Mouse (Mus musculus) intestine, postnatal 0 days (tissue): ENCODE results near the gene 5730522E02Rik. TPM values are rescaled to one million over a fixed set of nuclear protein-coding genes. Genes with fewer than 3 reads are reported as not detected.

Experiments
- ATAC-seq: fragments of 200-750 bp; cut with Nextera tagmentation; 2 replicates; pipeline ENCODE4 v1.8.0; 2017; ENCODE audit warnings: mild to moderate bottlenecking, moderate TSS enrichment, moderate library complexity
- H3K27ac ChIP-seq: fragments of 300-500 bp; sonication (generic); 2 replicates; pipeline ENCODE4 v1.5.1; 2014; ENCODE audit warnings: mild to moderate bottlenecking, low read depth, low read length, moderate library complexity
- H3K27me3 ChIP-seq: fragments of 300-500 bp; sonication (generic); replicated peaks from 2 replicates; pipeline ENCODE4 v1.6.1; 2014; ENCODE audit warnings: low read length, mixed read lengths; ENCODE audit not compliant: control insufficient read depth, insufficient read depth
- H3K36me3 ChIP-seq: fragments of 300-500 bp; sonication (generic); 2 replicates; pipeline ENCODE4 v1.6.1; 2014; ENCODE audit warnings: mild to moderate bottlenecking, moderate library complexity; ENCODE audit not compliant: control insufficient read depth, insufficient read depth
- H3K4me1 ChIP-seq: fragments of 300-500 bp; sonication (generic); replicated peaks from 2 replicates; pipeline ENCODE4 v1.6.1; 2014; ENCODE audit warnings: antibody characterized with exemption, low read length, mixed read lengths; ENCODE audit not compliant: control insufficient read depth, insufficient read depth
- H3K4me2 ChIP-seq: fragments of 300-500 bp; sonication (generic); replicated peaks from 2 replicates; pipeline ENCODE4 v1.6.1; 2014; ENCODE audit warnings: low read depth, mild to moderate bottlenecking, moderate library complexity
- H3K4me3 ChIP-seq: fragments of 300-500 bp; sonication (generic); 2 replicates; pipeline ENCODE4 v1.5.1; 2014; ENCODE audit warnings: low read depth, low read length
- H3K9ac ChIP-seq: fragments of 300-500 bp; sonication (generic); 2 replicates; pipeline ENCODE4 v1.6.1; 2014; ENCODE audit warnings: mild to moderate bottlenecking, low read depth, low read length
- H3K9me3 ChIP-seq: fragments of 300-500 bp; sonication (generic); 2 replicates; pipeline ENCODE4 v1.6.1; 2016; ENCODE audit warnings: mixed run types; ENCODE audit not compliant: control insufficient read depth
- CTCF ChIP-seq: sonication (generic); IDR thresholded peaks from 2 replicates; pipeline ENCODE4 v1.5.1; 2016; ENCODE audit warnings: low read depth, mild to moderate bottlenecking, control low read depth, antibody characterized with exemption, moderate library complexity
- WGBS: fragments of 180-500 bp; shearing (Covaris S2); extraction: QIAGEN DNeasy Blood & Tissue Kit; methylation state at CpG from one replicate; pipeline ENCODE4 v1.1.7; 2014; 5-methylcytosine and 5-hydroxymethylcytosine counted together
- polyA plus RNA-seq: library from polyadenylated mRNA; unstranded; fragments of >200 nt; fragmentation: Nextera tagmentation; extraction: Ambion mirVana; gene quantifications from 2 replicates; pipeline ENCODE4 v1.2.1, GENCODE M21; 2015

5730522E02Rik gene
- polyA plus RNA-seq, 1 experiment from 2014 or later, result 0.77 TPM

DNA sequence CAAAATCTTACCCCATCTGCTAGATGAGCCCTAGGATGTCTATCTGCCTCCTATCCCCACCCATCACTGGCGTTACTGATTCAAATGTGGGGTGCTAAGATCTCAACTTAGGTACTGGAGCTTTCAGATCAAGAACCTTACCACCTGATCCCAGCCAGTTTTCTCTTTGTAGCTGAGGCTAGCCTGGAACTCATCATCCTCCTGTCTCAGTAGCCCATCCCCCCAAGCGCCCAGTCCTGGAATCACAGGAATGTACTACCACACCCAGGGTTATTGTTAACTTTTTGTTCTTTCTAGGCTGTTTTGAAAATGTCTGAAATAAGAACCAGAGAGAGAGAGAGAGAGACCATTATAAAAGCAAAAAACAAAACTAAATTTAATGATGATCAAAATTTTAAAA lies 111.6 kb downstream of the 5730522E02Rik start:
- Histone ChIP-seq H3K9me3 (no peaks in the 10 kb centered on the region), H3K9ac (no peak overlapping the region), H3K4me3 (no peak overlapping the region), H3K27ac (no peak overlapping the region), H3K4me2 (no peak overlapping the region), H3K27me3 (no peaks in the 10 kb centered on the region), H3K36me3 (no peaks in the 10 kb centered on the region), H3K4me1 (no peaks in the 10 kb centered on the region)
- ATAC-seq, result no peak
- 87% methylated on average over 2 of the region's 2 CpGs for WGBS
- TF ChIP-seq CTCF, result no peak

GRCm38 (mm10) chr11:26096095-26096494 lies 114.5 kb downstream of the 5730522E02Rik start:
- Histone ChIP-seq H3K9me3 (no peaks in the 10 kb centered on the region), H3K27me3 (no peaks in the 10 kb centered on the region), H3K4me2 (no peak overlapping the region), H3K27ac (no peak overlapping the region), H3K36me3 (no peaks in the 10 kb centered on the region), H3K9ac (no peak overlapping the region), H3K4me3 (no peak overlapping the region), H3K4me1 (no peaks in the 10 kb centered on the region)
- ATAC-seq, result no peak
- 68% methylated on average over 1 of the region's 1 CpGs for whole genome bisulfite sequencing
- no peak for TF ChIP-seq CTCF

GRCm38 (mm10) chr11:26088993-26089392 lies 121.6 kb downstream of the 5730522E02Rik start:
- Histone ChIP-seq H3K4me1 (no peaks in the 10 kb centered on the region), H3K27ac (no peak overlapping the region), H3K4me3 (no peak overlapping the region), H3K9ac (no peak overlapping the region), H3K27me3 (no peaks in the 10 kb centered on the region), H3K36me3 (no peaks in the 10 kb centered on the region), H3K9me3 (no peaks in the 10 kb centered on the region), H3K4me2 (no peak overlapping the region)
- no peak for ATAC-seq
- 86% methylated on average over 5 of the region's 5 CpGs for WGBS
- no peak for TF ChIP-seq CTCF

DNA sequence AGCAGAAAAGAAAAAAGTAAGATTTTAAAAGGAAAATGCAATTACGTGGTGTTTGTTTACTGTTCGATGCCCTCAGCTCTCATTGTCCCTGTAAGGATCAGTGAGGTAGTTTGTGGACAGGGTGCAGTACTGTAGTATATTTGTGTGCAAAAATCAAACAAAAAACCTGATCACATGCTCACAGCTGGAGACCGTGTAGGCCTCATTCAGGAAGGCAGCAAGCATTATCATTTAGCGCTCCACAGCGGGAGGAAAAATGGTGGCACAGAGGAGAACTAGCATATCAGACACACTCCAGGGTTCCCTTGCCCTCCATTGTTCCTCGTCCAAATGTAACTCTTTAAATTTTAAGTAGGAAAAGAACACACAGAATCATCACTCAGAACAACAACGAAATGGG lies 123.9 kb downstream of the 5730522E02Rik start:
- no peaks in the 10 kb centered on the region for H3K36me3 ChIP-seq
- no peak overlapping the region for H3K4me2 ChIP-seq
- H3K27me3 ChIP-seq, result no peaks in the 10 kb centered on the region
- H3K9ac ChIP-seq, result no peak overlapping the region
- H3K27ac ChIP-seq, result no peak overlapping the region
- TF ChIP-seq CTCF, result no peak
- no peak for ATAC-seq
- WGBS, result 86% methylated on average over 7 of the region's 7 CpGs
- no peaks in the 10 kb centered on the region for H3K4me1 ChIP-seq
- H3K4me3 ChIP-seq, result no peak overlapping the region
- H3K9me3 ChIP-seq, result no peaks in the 10 kb centered on the region

GRCm38 (mm10) chr11:26085380-26086035 lies 125.1 kb downstream of the 5730522E02Rik start:
- Histone ChIP-seq H3K4me2 (no peak overlapping the region), H3K27ac (no peak overlapping the region), H3K9me3 (no peaks in the 10 kb centered on the region), H3K4me1 (no peaks in the 10 kb centered on the region), H3K4me3 (no peak overlapping the region), H3K36me3 (no peaks in the 10 kb centered on the region), H3K9ac (no peak overlapping the region), H3K27me3 (no peaks in the 10 kb centered on the region)
- no peak for ATAC-seq
- TF ChIP-seq CTCF, result no peak
- WGBS, result 36% methylated on average over 6 of the region's 6 CpGs

- whole genome bisulfite sequencing, result 79% methylated on average over 2 of the region's 2 CpGs
- Histone ChIP-seq H3K4me1 (no peaks in the 10 kb centered on the region), H3K36me3 (no peaks in the 10 kb centered on the region), H3K9me3 (no peaks in the 10 kb centered on the region), H3K27me3 (no peaks in the 10 kb centered on the region), H3K4me2 (no peak overlapping the region), H3K9ac (no peak overlapping the region), H3K4me3 (no peak overlapping the region), H3K27ac (no peak overlapping the region)
- ATAC-seq, result no peak
- TF ChIP-seq CTCF, result no peak
Observed at GRCm38 (mm10) chr11:26076335-26076734, 134.2 kb downstream of the 5730522E02Rik start.

DNA sequence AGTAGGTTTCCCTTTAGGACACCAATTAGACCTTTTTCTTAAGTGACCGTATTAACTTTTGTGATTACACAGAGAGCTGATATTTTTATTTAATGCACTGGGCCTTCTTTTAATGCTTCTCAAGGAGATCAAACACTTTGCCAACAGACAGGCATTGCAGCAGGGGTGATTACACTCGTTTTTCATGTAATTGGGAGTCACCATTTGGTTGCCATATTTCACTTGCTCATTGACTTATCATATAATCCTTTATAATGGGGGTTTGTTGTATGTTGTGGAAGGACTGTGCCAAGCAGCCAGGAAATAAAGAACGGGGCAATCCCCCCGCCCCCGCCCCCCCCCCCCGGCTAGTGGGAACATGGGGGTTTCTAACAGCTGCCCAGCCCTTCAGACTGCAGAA lies 135.0 kb downstream of the 5730522E02Rik start:
- WGBS, result 79% methylated on average over 6 of the region's 6 CpGs
- H3K36me3 ChIP-seq, result no peaks in the 10 kb centered on the region
- H3K4me1 ChIP-seq, result no peaks in the 10 kb centered on the region
- TF ChIP-seq CTCF, result no peak
- no peak overlapping the region for H3K4me3 ChIP-seq
- H3K9me3 ChIP-seq, result no peaks in the 10 kb centered on the region
- no peak for ATAC-seq
- no peaks in the 10 kb centered on the region for H3K27me3 ChIP-seq
- no peak overlapping the region for H3K4me2 ChIP-seq
- no peak overlapping the region for H3K27ac ChIP-seq
- no peak overlapping the region for H3K9ac ChIP-seq
